Mouse (Mus musculus) 3134 (cell line): Measurements from ENCODE around the gene Kcnk2.

Experiments used
- DNase-seq: peaks from one replicate; pipeline ENCODE4 v3.0.0-alpha.2; 2011; ENCODE audit warnings: low spot score; ENCODE audit not compliant: insufficient read length; ENCODE audit errors: extremely low read depth

The Kcnk2 gene

DNA sequence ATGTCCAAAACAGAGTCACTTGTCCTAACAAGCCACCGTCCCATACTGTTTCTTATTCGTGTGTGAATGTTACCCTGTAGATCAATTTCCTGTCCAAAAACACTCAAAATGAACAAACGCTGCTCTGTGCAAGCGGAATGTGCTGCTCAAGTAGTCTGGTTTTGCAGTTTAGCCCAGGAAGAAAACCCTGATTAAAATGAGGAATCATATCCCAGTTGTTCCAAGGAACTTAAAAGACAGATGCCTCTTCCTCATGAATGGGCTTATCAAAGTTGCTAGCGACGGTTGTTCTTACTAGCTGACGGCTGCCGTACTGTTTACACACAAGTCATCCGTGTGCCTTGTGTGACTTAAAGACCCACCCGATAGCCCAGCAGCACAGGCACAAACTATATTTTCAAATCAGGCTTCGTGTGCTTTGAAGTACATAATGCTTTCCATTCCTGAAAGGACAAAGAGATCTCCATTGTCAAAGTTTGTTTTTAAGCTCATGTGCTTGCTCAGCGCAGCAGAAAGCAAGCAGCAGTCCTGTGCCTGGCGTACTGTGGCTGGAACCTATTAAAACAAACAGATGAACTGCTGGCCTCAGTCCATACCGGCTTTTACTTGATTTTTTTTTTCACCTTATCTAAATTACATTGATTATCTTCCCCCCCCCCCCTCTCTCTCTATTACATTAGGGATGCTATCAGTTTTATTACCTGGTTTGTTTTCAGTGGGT is at the start of gene Kcnk2:
TSS of gene Kcnk2 (minus strand) at position 51 of the 721 bp plus-strand sequence.
- DNase-seq = no peak

GRCm38 (mm10) chr1:189440741-189441140 is 38.7 kb upstream of the Kcnk2 start:
- no peak for DNase-seq

DNA sequence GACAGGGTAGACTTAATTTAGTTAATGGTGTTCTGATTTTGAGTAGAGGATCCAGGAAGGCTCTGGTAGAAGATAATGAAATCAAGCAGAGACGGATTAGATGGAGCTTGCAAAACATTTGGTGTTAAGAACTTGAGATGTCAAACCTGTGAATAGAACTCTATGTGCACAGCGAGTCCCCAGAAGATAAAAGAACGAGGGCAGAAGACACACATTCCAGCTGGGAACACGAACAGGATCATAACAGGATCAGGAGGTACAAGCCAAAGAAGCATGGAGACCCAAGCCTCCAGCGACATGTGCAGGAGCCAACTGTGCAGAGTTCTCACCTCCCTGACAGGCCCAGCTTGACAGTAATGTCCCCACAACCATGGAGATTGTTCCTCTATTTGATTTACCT is 35.1 kb upstream of the Kcnk2 start:
- no peak for DNase-seq

DNA sequence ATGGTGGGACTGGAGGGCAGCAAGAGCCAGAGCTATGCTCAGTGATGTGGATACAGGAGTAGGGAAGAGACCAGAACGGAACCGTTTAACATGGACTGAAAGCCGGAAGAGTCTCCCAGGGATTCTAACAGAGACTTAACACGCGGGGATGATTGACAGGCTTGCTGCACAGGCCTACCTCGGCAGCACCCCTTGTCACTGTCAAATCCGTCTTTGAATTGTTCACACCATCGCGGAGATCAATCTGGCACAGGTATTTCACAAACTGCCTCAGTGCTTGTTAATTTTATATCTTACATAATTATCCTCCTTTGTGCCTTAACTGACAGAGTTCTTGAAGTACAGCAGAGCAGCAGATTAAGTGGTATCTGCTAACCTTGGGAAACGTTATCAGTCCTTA is 33.4 kb upstream of the Kcnk2 start:
- DNase-seq = no peak

GRCm38 (mm10) chr1:189431479-189431878 is 29.4 kb upstream of the Kcnk2 start:
- no peak for DNase-seq

DNA sequence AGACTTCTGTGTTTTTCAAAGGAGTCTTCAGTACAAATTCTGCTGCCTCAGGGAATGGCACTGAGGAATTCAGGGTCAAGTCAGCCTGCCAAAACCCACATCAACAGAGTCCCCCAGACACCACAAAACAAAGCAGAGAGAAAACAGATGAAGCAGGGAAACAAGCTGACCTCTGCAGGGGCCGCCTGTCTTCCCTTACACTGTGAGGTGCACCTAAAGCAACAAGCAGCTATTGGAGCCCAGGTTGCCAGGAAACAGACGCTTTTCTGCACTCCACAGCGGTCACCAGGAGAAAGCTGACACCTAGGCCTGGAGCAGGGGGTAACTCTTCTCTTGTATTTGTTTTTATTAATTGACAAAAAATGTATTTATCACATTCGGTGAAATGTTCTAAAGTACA is 28.5 kb upstream of the Kcnk2 start:
- DNase-seq = no peak

GRCm38 (mm10) chr1:189429566-189429965 is 27.5 kb upstream of the Kcnk2 start:
- no peak for DNase-seq

DNA sequence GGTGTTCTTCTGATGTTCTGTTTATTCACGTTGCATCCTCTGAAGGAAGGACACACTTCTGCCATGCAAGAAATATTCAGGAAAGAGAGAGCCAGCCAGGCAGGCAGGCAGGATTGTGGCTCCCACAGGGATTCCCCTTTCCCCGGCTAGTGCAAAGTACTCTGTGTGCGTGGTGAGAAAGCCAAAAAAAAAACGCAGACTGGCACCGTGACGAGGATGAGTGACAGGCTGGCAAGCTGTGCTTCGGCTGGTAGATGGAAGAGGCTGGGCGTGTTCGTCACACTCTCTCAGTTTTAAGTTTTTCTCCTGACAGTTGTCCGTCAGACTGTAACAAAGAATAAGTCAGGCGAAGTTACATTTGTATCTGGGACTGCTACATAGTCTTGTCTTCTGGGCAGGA is 24.2 kb upstream of the Kcnk2 start:
- DNase-seq = no peak

DNA sequence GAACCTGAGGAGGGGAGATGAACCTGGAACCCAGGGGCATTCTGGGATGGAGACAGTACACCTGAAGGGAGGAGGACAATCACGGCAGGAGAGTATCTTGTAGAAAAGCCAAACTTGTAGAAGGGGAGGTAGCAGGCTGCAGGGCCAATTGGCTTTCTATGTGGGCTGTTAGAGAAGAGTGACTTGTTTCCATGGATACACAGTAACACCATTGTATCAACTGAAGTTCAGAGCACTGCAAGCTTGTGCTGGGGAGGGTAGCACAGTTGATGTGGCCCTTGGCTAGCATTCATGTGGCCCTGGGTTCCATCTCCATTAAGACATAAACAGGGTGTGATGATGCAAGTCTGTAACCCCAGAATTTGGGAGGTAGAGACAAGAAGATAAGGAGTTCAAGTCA is 17.8 kb upstream of the Kcnk2 start:
- DNase-seq = no peak

- DNase-seq = no peak
Observed at GRCm38 (mm10) chr1:189409906-189410305, 7.8 kb upstream of the Kcnk2 start.

- DNase-seq = peak; percentile 88
Observed at GRCm38 (mm10) chr1:189405221-189405620, 3.1 kb upstream of the Kcnk2 start.

DNA sequence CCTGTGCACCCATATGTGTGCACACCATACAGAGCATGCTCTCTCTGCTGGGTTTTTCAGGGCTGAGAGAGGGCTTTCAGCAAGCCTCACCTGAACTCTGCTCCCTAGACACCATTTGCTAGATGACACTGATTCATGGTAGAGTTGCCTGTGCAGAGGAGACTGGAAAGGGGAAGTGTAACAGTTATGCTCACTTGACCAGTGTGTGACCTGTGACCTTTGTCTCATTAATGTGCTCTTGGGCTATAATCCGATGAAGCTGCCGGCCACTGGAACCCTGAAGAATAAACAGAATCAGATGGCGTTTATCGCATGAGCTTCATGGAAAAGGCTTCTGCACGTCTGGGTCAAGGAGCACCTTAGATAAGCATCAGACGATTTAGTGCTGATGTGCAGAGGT is 1.5 kb upstream of the Kcnk2 start:
- DNase-seq = no peak

DNA sequence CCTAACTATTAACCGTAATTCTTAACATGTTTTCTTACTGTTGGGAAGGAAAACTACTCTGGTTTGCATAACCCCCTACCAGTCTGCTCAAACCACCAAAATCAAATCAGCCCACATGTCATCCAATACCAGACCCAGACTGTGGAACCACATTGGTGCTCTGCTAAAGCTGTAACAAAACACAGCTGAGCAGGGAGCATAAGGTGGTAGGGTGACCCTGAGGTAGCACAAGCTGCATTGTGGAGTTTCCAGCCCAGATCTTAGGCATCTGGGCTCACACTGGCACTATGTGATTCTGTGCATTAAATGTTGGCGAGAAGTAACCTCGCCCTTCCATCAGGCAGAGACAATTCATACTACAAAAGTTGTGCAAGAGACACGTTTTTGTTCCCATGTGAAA is 1.1 kb upstream of the Kcnk2 start:
- no peak for DNase-seq

- DNase-seq = no peak
Observed at GRCm38 (mm10) chr1:189386848-189387247, 15.2 kb downstream of the Kcnk2 start.

DNA sequence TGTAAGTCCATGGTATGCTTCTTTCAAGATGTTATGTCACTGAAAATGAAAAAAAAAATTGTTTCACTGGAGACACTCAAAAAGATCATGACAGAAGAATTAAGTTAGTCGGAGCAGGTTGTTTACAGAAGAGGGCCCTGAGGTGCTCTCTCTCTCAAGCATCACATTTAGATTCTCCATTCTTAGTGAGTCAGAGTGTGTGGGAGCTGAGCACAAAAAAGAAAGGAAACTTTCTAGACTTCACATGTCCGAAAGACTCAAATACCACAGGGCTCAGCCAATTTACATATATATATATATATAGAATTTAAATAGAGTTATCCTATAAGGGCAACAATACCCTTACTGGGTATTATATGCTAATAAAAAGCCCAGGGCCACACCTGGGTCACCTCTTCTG is 15.9 kb downstream of the Kcnk2 start:
- DNase-seq = no peak

DNA sequence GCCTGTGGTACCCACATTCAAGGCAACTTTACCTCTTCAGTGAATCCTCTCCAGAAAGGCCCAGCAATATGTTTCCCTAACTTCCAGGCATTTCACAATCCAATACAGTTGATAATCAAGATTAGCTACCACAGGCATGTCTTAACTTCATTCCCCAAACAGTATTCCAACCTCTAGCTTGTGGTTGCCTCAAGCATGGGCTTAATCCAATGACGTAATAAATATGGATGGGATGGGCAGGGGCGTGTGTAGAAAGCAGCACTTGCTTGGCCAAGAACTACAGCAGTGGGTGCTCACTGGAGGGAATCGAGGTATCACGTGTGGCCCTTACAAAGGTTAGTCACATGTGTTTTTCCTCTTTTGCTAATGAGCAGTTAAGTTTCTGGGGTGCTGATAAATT is 34.4 kb downstream of the Kcnk2 start:
- no peak for DNase-seq

DNA sequence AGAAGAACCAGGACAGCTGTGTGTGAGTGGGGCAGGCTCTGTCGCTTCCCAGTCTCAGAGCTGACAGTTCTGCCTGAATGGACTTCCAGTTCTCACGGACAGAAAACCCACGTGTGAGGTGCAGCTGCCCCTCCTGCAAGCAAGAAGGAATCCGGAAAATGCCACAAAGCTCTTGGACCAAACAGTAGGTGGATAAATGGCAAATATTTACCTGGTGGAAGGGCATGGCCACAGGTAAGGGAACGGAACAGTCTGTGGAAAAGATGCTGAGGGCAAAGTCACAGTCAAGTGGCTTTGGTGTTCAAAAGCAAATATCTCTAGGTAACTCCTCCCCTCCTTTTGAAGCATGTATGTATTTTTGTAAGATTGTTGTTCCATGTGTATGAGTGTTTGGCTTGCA is 37.9 kb downstream of the Kcnk2 start:
- no peak for DNase-seq

- no peak for DNase-seq
Observed at GRCm38 (mm10) chr1:189362579-189362978, 39.5 kb downstream of the Kcnk2 start.

GRCm38 (mm10) chr1:189359699-189360098 is 42.4 kb downstream of the Kcnk2 start:
- DNase-seq = no peak

DNA sequence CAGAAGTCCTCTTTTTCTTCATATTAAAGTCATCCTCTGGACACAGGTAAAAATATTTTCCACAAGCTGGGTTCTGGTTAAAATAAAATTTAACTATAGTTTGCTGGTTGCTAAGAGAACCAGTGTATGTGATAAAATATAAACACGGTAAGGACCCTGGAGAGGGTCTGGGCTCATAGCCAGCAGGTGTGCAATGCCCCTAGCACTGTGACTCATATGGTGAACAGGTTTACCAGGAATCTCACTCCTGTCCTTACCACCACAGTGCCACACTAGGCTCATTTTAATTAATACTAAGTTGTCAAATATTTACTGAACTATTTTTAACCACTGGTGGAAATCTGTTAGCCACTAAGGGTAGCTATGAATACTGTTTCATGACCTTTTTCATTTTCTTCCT is 48.2 kb downstream of the Kcnk2 start:
- DNase-seq = no peak

DNA sequence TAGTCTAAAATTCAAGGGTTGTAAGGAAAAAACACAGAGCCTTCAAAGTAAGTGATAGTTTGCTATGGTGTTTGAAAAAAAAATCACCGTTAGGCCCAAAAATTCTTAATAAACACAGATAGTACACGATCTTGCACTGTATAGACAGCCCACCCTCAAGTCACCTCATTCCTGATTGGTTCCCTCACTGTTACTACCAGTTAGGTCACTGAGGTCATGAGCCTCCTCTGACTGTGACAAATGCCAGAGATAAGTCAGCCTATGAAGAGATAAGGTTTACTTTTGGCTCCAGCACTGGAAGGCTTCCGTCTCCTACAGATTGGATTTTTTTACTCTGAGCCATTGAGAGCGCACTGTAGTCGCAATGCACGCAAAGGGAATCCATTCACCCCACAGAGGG is 50.3 kb downstream of the Kcnk2 start:
- DNase-seq = no peak

DNA sequence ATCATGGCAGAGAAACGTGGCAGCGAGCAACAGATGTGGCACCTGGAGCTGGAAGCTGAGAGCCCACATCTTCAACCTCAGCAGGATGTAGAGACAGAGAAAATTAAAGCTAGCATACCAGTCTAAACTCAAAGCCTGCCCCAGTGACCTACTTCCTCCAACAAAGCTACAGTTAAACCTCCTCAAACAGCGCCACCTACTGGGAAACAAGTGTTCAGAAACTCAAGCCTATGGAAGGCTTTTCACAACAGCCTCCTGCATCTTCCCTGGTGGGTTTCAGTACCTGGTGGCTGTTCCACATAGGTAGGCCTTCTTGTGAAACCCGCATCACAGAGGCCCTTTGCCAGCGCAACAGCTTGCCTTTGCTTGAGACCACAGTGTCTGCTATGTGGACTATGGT is 52.9 kb downstream of the Kcnk2 start:
- DNase-seq = no peak

DNA sequence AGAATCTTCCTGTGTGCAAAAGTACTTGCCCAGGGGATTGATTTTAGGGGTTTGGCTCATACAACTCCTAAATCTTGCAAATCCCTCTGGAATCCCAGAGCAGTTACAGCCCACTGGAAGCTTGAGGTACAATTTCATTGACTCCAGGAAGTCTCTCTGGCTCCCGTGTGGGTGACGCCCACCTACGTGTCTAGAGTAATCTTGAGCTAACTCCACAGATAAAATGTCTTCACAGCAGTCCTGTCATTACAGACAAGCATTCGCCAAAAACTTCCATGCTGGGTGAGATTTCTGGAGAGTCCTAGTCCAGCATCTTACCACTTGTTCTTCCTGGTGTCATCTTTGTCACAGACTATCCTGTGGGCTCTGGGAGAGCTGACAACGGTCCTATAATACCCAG is 56.9 kb downstream of the Kcnk2 start:
- DNase-seq = no peak
